Mouse (Mus musculus): ENCODE results near the gene Sorbs1.

Gene Sorbs1

DNA sequence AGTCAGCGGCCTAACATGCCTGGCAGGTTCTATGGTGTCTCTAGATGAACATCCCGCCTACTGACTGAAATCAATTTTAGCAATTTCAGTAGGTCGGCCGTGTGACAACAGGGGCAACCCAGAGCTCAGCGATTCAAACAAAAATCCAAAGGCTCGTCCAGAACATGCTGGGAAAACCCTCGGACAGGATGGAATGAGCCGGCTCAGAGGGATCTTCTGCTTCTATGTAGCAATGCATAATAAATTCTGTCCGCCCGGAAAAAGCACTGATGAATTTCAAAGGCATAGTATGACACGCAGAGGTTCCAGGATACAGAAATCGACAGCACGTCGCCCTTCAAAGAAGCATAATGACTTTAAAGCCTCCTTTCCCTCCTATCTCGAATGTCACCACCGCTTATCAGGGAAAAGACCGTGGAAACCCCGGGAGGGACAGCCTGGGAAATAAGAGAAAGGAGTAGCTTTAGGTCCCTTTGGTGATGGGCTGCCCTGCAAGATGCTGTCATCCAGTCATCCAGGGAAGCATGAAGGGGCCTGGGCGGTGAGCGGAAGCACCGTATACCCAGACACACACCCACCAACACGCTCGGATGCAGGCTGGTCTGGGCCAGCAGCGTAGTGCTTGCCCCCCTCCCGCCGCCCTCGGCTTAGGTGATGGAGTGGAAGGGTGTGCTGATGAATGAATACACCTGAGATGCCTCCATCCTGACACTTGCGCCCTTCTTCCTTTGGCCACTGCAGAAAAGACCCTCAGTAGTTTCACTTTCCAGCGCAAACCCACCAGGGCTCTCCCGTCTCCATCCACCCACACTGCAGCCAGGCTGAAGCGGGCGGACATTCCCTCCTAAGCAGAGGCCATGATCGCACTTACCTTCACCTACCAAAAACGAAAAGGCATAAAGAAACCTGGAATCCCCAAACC lies 818 bp downstream of the Sorbs1 start:
- DNase-seq (ENCODE audit: low read depth, low spot score): peak; percentile 13

DNA sequence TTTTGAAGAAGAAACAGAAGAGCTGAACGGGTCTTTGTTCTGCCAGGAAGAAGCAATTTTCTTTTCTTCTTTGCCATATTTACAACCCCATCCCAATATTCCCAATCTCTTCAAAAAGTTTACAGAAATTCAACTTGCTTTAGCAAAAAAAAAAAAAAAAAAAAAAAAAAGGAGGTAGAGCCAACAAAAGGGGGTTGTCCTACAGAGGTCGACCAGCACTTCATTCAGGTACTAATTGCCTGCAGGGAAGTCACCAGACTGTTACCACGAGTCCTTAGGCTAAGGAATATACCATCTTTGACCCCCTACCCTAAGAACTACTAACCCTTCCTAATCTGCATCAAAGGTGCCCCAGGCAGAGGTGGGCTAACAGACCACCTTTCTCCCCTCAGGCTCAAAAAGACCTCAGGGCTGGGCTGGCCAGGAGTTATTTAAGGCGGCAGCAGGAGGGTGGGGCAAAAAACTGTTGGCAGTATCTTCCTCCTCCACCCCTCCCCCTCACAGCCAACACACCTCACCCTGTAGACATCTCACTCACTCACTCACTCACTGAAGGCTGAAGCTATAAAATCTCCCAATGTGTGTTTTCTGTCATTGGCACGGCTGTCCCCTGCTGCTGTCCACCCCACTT lies 1.8 kb downstream of the Sorbs1 start:
- DNase-seq (ENCODE audit: low read depth, low spot score): peak; percentile 71

DNA sequence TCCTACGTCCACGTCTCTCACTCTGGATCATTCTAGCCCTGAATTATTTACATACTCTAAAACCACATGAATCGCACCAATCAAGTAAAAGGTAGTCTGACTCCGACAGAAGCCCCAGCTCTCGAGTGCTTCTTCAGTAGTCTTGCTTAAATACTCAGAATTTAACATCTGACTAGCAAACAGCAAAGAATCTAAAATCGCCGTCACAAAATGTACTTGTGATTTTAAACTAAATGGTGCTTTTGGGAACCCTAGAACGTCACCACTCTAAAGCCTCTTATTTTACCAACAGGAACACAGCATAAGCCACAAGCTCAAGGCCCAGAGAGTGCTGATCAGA lies 2.5 kb downstream of the Sorbs1 start:
- DNase-seq (ENCODE audit: low read depth, low spot score): no peak

DNA sequence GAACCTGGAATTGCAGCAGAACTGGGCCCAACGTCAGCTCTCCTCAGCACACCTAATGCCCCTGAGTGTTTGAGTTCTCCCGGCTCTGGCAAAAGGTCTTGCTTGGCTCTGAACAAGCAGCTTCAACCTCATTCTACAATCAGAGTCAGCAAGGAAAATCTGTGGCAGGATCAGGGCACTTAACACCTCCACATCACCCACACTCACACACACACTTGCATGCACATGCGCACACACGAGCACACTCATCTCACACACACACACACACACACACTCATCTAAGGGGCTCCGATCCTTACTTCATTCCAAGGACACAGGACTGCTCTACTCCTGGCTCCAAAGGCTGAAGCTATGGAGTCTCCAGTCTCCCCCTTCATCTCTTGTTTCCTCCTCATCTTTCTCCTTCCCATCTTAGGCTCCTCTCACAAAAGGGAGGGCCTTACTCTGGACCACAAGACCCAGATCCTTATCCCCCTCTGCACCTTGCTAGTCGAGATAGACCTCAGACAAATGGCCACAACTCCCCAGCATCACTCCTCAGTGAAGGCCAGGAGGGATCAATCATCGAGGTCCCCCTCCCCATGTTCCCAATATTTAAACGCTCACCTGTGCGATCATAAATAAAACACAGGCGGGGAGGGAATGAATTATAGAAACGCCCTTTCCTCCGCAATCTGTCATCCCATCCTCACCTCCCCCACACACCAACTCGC lies 3.0 kb downstream of the Sorbs1 start:
- DNase-seq (ENCODE audit: low read depth, low spot score): no peak

DNA sequence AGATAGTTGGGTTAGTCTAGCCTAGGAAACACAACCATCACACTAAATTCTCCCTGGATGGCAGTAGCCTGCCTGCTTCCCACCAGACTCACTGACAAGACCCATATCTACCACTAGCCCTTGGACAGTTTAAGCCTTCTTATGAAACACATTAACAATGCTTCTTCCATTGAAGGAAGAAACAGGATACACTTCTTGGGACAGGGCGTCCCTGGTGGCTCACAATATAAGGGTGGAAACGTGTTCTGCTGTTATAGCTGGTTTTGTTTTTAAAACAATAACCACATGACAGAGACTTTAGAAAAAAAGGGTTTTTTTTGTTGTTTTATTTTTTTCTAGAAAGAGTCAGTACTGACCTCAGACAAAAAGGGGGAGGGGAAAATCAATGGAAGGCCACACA lies 4.3 kb downstream of the Sorbs1 start:
- DNase-seq (ENCODE audit: low read depth, low spot score): no peak

DNA sequence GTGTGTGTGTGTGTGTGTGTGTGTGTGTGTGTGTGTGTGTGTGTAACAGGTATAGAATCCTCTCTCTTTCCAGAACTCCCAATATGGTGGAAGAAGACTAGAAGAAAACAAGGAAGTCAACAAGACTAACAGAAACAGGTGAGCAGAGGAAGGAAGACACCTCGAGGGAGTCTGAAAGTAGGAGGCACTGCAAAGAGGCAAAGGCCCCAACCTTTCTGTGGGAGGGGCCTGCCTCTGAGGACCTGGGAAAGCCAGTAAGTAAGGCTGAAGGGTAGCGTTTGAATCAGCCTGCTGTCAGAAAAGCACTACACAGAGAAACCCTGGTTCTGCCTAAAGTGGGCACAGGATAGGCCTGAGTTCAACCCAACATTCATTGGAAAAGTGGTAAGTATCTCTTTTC lies 4.7 kb downstream of the Sorbs1 start:
- DNase-seq (ENCODE audit: low read depth, low spot score): no peak

DNA sequence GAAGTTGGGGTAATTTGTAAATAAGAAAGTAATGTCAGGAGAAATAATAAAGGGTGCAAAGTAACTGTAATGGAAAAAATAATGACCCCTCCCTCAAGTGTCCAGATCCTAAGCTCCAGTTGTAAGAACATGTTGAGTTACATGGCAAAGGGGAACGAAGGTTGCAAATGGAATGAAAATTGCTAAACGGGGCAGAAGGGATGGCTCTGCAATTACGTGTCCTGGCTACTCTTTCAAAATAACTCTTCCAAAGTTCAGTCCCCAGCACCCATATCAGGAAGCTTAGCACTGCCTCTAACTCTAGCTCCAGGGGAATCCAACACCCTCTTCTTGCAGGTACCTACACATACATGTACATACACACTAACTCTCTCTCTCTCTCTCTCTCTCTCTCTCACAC lies 6.6 kb downstream of the Sorbs1 start:
- DNase-seq (ENCODE audit: low read depth, low spot score): no peak

DNA sequence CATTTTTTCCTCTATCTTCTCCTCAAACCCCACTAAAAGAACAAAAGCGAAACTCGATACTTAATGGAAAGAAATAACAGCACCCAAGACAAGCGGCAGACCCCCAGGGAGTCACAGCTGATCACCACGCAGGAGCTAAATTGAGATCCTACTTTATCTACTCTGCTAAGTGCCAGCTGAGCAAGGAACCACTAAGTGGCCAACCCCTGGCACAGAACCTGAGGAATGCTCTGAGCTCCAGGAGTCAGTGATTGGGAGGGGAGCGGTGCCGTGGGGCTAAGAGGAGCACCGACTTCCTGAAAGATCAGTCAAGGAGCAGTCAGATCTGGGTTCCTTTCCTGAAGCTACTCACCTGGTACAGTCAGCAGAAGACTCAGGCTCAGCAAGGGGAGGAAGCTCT lies 9.2 kb downstream of the Sorbs1 start:
- no peak for DNase-seq (ENCODE audit: low read depth, low spot score)

DNA sequence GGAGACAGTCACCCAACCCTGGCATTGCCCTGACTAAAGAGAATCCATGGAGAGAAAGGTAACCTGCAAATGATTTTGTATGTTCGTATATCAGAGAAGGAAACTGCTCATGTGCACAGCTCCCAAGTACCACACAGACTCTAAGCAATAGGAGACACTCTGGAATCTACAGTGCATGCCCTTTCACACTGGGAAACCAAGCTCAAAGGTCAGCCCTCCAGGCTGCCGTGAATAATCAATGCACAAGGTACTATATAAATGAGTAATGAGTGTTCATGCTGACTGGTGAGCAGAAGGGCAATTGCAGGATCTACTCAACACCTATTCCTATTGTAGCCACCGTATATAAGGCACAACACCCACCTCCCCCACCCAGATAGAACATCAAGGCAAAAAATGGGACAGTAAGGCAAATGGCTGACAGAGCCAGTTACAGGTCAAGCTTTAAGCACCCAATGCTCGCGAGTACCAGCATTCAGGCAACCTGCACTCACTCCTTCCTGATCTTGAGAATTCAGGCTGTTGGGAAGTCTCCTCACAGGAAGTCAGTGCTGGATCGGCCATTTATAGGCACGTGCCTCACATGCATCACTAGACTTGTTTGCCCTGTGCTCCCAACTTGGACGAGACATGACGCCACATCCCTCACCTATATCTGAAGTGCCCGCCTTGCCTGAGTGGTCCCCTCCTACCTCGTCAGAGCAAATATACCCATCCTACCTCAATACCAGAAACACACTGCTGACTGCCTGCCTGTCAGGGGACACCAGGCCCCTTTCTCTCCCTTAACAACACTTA lies 13.4 kb downstream of the Sorbs1 start:
- no peak for DNase-seq (ENCODE audit: low read depth, low spot score)

DNA sequence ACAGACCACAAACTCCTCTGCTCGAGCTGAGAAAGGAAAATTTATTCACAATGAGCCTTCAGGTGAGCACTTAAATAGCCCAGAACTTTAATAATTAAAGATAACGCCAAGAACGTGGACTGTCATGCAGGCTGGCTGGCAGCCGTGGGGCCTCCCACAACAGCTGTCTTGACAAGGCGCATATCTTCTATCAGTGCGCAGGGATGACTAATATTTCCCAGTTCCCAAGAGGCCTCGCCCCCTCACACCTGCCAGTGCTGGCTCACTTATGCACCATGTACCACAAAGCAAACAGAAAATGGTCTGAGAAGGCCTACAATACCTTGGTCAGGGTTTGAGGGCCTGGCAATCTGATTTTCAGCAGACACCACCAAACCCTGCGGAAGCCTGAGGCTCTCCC lies 14.4 kb downstream of the Sorbs1 start:
- DNase-seq (ENCODE audit: low read depth, low spot score): no peak

DNA sequence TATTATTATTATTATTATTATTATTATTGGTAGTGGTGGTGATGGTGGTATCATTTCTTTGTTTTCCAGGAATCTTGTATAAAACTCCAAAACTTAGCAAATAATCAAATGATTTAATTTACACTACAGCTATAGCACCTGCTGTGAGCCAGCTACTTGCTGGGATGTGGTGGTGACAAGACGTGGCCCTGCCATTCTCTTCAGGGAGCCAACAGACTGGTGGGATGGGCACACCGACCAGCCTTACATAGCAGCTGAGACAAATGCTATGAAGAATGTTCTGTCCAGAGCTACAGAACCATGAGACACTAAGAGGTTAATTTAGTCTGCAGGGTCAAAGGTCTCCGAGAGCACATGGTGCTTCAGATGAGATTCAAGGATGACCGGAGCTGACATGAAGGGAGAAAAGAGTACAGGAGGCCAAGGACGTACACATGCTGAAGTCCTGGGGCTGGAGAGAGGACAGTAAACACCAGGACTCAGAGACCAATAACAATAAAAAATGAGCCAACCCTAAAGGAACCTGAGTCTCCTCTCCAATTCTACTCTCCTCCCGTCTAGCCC lies 15.3 kb downstream of the Sorbs1 start:
- DNase-seq (ENCODE audit: low read depth, low spot score): no peak

DNA sequence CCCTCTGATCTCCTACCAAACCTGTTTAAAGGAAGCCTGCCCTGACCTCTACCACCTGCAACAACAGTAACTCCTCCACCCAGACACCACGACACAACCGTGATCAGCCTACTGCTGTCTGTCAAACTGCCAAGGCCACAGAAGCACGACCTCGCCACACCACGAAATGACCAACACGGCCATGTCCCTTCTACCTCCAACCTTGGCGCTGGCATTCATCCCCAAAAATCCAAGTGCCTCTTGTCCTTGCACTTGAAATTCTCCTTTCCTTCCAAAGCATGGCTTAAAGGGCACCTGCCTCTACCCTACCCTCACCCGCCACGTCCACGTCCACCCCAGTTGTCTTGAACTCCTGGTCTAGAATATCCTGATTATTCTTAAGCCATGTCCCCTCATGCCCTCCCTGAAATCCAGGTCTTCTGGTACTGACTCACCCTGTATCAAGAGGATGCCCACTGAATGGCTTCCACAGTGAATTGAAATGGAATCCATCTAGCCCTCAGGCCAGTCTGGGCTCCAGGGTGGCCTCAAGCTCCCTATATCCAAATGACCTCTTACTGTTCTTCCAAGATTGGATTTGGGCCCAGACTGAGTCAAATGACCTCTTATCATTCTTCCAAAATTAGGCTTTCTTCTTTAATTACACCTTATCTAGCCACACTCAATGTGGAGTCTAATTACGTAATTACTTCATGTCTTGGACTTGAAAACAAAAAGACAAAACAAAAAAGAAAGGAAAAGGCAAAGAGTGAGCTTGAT lies 16.9 kb downstream of the Sorbs1 start:
- DNase-seq (ENCODE audit: low read depth, low spot score): no peak

DNA sequence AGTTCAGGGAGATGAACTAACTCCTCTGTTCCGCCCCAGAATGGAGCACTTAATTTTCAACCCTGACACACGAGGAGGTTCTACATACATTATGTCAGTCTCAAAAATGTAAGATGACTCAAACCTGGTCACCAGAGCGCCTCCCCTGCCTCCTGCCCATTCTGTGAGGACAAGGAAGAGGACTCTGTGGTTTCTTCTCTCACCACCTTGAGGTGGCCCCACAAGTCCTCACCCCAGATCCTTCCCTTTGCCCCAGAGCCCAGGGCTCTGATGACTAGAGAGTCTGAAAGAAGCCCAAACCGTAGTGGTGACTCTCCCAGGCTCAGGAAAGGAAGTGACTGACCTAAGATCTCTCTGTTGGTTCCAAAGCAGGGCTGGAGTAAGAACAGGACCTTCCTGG lies 17.5 kb downstream of the Sorbs1 start:
- no peak for DNase-seq (ENCODE audit: low read depth, low spot score)

DNA sequence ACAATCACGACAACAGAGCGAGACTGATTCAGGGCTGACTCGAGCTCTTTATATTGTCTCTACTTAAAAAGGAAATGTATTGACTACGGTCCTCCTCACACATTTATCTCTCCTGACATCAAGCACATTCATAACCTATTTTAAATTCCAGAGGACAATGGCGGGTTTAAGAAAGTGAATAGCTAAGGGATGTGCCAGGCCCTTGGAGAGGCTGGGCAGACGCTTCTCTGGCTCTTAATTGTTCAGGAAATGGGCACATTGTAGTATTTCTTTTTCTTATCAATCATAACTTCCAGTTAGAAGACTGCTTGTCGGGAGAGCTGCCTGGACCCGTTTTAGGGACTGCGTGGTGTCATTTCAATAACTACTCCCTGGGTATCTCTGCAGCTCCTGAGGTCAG lies 20.7 kb downstream of the Sorbs1 start:
- no peak for DNase-seq (ENCODE audit: low read depth, low spot score)

DNA sequence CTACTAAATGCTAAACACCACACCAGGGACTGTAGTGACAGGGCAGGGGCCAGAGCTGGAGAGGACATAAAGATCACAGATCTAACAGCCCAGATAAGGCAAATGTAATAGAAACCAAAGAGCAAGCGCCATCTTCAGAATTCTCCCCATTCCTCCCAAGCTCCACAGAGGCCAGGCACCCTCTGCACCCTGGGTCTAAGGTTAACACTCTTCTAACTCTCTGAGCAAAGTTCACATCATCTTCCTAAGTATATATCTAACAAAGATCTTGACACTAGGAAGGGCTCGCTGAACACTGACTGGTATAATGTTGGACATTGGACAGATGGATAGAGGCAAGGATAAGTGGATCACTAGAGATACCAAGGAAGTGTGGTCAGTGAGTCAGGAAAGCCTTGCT lies 22.1 kb downstream of the Sorbs1 start:
- DNase-seq (ENCODE audit: low read depth, low spot score): no peak

DNA sequence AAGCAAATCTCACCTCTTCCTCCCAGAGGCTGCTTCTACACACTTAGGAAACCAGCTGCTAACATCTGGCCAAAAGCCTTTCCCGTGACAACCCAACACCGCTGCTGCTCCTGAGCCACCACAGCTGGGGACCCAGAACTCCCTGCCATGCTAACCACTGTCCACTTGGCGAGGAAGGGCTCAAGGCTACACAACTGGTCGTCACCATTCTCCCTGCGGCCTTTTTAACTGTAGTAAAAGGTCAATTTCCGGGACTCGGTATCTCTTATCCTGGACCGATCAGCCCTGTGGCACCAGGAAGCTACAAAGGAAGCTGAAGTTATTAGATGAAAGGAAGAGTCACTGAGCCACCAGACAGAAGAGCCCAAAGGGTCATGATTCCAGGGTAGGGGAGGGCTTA lies 22.8 kb downstream of the Sorbs1 start:
- DNase-seq (ENCODE audit: low read depth, low spot score): no peak

DNA sequence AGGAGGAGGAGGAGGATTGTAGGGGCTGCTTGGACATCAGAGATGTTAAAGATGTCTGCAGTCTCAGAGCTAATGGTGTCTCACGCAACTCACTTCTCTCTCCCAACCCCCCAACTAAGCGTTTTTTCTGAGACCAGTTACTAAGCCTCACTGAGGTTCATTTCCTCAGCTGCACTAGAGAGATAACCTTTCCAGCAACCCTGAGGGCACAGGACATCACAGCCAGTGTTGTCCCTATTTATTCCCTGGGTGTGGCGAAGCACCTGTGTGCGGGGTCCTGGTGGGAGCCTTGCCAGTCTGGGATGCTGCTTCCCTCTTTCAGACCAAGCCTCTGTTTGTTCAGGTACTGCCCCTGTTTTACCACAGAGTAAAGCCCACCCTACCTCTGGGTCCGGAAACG lies 23.9 kb downstream of the Sorbs1 start:
- no peak for DNase-seq (ENCODE audit: low read depth, low spot score)

DNA sequence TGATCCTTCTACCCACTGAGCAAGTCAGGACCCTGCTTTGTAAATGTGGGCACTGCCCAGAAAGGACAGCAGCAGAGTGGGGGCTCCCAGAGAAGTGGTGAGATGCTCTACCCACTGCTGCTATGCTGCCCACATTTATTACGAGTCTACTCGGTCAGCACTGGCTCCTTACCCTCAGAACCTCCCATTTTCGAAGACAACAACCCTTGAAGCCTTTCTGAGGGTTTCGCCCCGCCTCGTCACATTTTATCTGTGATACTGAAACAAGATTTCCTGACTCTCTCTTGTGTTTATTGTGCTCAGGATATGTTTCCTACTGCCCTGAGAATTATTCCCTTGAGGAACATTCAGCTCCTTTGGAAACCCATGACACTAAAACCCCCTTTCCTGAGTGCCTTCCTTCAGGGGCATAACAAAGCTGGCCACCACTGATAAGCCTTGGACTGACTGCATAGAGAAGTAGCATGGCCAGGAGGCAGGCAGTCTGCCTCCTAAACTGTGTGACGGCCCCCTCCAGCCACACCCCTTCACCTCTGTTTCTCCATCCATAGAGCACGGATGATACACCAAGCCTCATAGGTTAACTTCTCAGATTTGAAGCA lies 24.6 kb downstream of the Sorbs1 start:
- DNase-seq (ENCODE audit: low read depth, low spot score): no peak

DNA sequence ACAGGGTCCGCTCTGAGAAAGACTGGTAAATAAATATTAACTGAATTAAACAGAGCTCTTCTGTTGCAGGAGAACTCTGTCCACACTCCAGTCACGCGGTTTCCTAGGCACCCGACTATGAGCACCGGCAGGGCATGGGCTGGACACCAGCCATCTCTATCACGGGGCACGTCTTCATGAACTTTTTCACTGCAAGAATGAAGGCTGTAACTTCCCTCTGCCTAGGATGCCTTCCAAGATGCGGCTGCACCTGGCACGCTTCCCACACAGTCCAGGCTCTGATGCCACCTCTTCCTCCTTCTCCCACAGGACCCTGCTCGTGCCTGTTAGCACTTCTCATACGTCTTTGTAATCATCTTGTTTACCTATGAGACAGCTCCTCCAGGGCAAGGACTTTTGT lies 26.0 kb downstream of the Sorbs1 start:
- DNase-seq (ENCODE audit: low read depth, low spot score): no peak

DNA sequence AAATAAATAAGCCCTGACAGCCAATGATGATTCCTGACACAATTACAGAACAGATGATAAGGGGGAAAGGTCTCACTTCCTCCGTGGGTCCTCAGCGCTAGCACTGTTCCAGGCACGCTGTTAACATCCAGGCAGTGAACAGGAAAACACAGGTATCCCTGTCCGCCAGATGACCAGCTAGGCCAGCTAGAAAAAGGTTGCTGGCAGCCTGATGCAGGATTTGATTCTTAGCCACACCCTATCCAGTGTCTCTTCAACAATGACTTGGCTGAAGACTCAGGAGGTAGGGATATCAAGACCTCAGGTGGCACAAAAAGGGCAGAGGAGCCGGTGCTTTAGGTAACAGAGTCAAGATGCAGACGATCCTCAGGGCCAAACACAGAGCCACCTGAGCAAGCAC lies 32.5 kb downstream of the Sorbs1 start:
- no peak for DNase-seq (ENCODE audit: low read depth, low spot score)
